Mouse (Mus musculus) stomach, embryonic 14.5 days (tissue): ENCODE data around the gene Zmynd15. TPM values are rescaled to one million over a fixed set of nuclear protein-coding genes. Genes with fewer than 3 reads are reported as not detected.

Source experiments
- ATAC-seq: fragments of 200-750 bp; cut with Nextera tagmentation; 2 replicates; pipeline ENCODE4 v1.8.0; 2017; ENCODE audit warnings: low read depth, moderate TSS enrichment; ENCODE audit not compliant: insufficient number of reproducible peaks, insufficient read depth, low FRiP score
- H3K27ac ChIP-seq: fragments of 300-500 bp; sonication (generic); 2 replicates; pipeline ENCODE4 v1.5.1; 2014; ENCODE audit warnings: mild to moderate bottlenecking, low read length, moderate library complexity, mixed read lengths
- H3K27me3 ChIP-seq: fragments of 300-500 bp; sonication (generic); 2 replicates; pipeline ENCODE4 v1.6.1; 2014; ENCODE audit warnings: low read length, control low read depth, mixed read lengths; ENCODE audit not compliant: control insufficient read depth, insufficient read depth
- H3K36me3 ChIP-seq: fragments of 300-500 bp; sonication (generic); 2 replicates; pipeline ENCODE4 v1.6.1; 2014; ENCODE audit warnings: mild to moderate bottlenecking, control low read depth, low read length, moderate library complexity, mixed read lengths; ENCODE audit not compliant: control insufficient read depth, insufficient read depth
- H3K4me1 ChIP-seq: fragments of 300-500 bp; sonication (generic); 2 replicates; pipeline ENCODE4 v1.6.1; 2014; ENCODE audit warnings: low read length, control low read depth, mixed read lengths; ENCODE audit not compliant: control insufficient read depth, insufficient read depth
- H3K4me2 ChIP-seq: fragments of 300-500 bp; sonication (generic); replicated peaks from 2 replicates; pipeline ENCODE4 v1.6.1; 2014; ENCODE audit warnings: low read depth, low read length, control low read depth
- H3K4me3 ChIP-seq: fragments of 300-500 bp; sonication (generic); 2 replicates; pipeline ENCODE4 v1.5.1; 2014; ENCODE audit warnings: low read depth, low read length, control low read depth
- H3K9ac ChIP-seq: fragments of 300-500 bp; sonication (generic); replicated peaks from 2 replicates; pipeline ENCODE4 v1.6.1; 2014; ENCODE audit warnings: low read depth, mild to moderate bottlenecking, control low read depth, low read length, moderate library complexity, mixed read lengths
- H3K9me3 ChIP-seq: fragments of 300-500 bp; sonication (generic); 2 replicates; pipeline ENCODE4 v1.6.1; 2016; ENCODE audit warnings: low read depth, low read length, control low read depth; ENCODE audit not compliant: control insufficient read depth
- WGBS: fragments of 180-500 bp; shearing (Covaris S2); extraction: QIAGEN DNeasy Blood & Tissue Kit; methylation state at CpG from one replicate; pipeline ENCODE4 v1.1.7; 2014; 5-methylcytosine and 5-hydroxymethylcytosine counted together
- polyA plus RNA-seq: library from polyadenylated mRNA; unstranded; fragments of >200 nt; fragmentation: Nextera tagmentation; extraction: Ambion mirVana; gene quantifications from 2 replicates; pipeline ENCODE4 v1.2.1, GENCODE M21; 2014

Zmynd15 gene
- polyA plus RNA-seq, 1 experiment from 2014 or later = 0.39 TPM

DNA sequence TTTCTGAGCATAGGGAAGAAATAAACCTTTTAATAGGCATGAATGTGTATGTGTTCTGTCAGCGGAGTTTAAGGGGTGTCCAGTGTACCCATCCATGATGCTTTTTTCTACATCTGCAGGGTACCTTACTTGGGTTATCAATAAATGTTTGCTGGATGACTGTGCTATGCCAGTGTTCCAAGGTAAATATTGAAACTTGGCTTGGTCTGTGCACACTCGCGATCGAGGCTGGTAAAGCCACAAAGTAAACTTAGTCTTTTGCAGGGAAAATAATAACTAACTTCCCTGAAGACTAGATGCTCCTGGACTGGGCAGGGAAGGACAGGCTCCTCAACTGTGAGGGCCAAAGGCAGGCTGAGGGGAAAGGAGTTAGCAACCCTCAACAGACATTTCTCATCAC lies 18.6 kb upstream of the Zmynd15 start:
- H3K27me3 ChIP-seq = no peaks in the 10 kb centered on the region
- H3K36me3 ChIP-seq = peaks cover 21% of the 10 kb centered on the region
- H3K4me2 ChIP-seq = no peak overlapping the region
- no peaks in the 10 kb centered on the region for H3K4me1 ChIP-seq
- 67% methylated on average over 4 of the region's 4 CpGs for WGBS
- H3K9me3 ChIP-seq = no peaks in the 10 kb centered on the region
- H3K27ac ChIP-seq = no peak overlapping the region
- H3K9ac ChIP-seq = no peak overlapping the region
- no peak overlapping the region for H3K4me3 ChIP-seq
- no peak for ATAC-seq

DNA sequence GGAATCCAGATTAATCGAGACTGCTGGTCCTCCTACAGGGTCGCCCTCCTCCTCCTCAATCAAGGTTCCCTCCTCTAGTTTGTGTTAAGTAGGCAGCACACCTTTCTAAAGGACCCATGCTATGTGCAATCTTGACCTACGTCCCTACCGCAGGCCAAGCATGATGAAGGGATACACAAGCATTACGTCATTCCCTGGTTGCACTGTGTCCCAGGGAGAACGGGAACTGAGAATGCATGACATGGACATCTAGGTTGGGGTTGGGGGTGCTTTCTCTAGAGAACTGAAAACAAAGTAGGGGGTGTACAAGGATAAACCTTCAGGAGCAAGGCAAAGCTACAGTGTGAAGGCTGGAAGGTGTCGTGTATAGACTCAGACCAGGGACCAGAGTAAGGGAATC lies 17.4 kb upstream of the Zmynd15 start:
- Histone ChIP-seq H3K4me3 (no peak overlapping the region), H3K27ac (no peak overlapping the region), H3K9me3 (no peaks in the 10 kb centered on the region), H3K27me3 (no peaks in the 10 kb centered on the region), H3K9ac (no peak overlapping the region), H3K4me1 (no peaks in the 10 kb centered on the region), H3K36me3 (peaks cover 19% of the 10 kb centered on the region), H3K4me2 (no peak overlapping the region)
- WGBS = 92% methylated on average over 7 of the region's 7 CpGs
- ATAC-seq = no peak

- H3K36me3 ChIP-seq = peaks cover 5% of the 10 kb centered on the region; the same call in 1 of the 2 replicates
- no peak overlapping the region for H3K9ac ChIP-seq
- no peaks in the 10 kb centered on the region for H3K27me3 ChIP-seq
- ATAC-seq = no peak
- H3K4me3 ChIP-seq = no peak overlapping the region
- no peaks in the 10 kb centered on the region for H3K9me3 ChIP-seq
- 78% methylated on average over 3 of the region's 3 CpGs for WGBS
- no peaks in the 10 kb centered on the region for H3K4me1 ChIP-seq
- H3K4me2 ChIP-seq = no peak overlapping the region
- H3K27ac ChIP-seq = no peak overlapping the region
Measured at GRCm38 (mm10) chr11:70443964-70444363, 15.3 kb upstream of the Zmynd15 start.

DNA sequence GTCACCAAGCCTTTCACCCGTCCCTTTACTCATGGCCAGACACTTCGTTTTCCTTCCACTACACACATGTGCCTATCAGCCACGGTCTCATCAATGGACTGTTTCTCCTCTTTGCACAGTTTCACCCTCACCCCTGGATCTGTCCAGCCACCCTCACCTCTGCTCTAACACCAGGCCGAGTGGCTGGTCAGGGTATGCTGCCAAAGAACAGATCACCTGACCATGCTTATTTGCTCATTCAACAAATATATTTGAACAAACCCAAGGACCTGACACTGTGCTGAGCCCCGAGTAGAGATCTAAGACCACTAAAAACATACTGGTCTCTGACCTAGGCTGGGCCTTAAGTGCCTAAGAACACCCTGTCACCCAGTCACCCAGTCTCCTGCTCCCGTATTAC lies 14.6 kb upstream of the Zmynd15 start:
- 0 out of 2 replicates have a peak, but pooled peaks have one; percentile 49 for ATAC-seq
- Histone ChIP-seq H3K36me3 (peaks cover 5% of the 10 kb centered on the region; the same call in 1 of the 2 replicates), H3K9ac (no peak overlapping the region), H3K4me2 (no peak overlapping the region), H3K9me3 (no peaks in the 10 kb centered on the region), H3K27me3 (no peaks in the 10 kb centered on the region), H3K4me3 (no peak overlapping the region), H3K4me1 (no peaks in the 10 kb centered on the region), H3K27ac (no peak overlapping the region)
- 60% methylated on average over 6 of the region's 6 CpGs for WGBS

GRCm38 (mm10) chr11:70446756-70447155 lies 12.5 kb upstream of the Zmynd15 start:
- ATAC-seq = no peak
- Histone ChIP-seq H3K4me2 (no peak overlapping the region), H3K4me1 (no peaks in the 10 kb centered on the region), H3K27me3 (no peaks in the 10 kb centered on the region), H3K4me3 (no peak overlapping the region), H3K9ac (no peak overlapping the region), H3K36me3 (no peaks in the 10 kb centered on the region), H3K27ac (no peak overlapping the region), H3K9me3 (no peaks in the 10 kb centered on the region)
- WGBS = 36% methylated on average over 3 of the region's 3 CpGs

- no peak overlapping the region for H3K4me3 ChIP-seq
- no peak overlapping the region for H3K27ac ChIP-seq
- H3K9ac ChIP-seq = no peak overlapping the region
- WGBS = 80% methylated on average over 1 of the region's 1 CpGs
- no peak for ATAC-seq
- no peaks in the 10 kb centered on the region for H3K36me3 ChIP-seq
- peaks cover under 1% of the 10 kb centered on the region for H3K4me1 ChIP-seq
- H3K4me2 ChIP-seq = no peak overlapping the region
- H3K27me3 ChIP-seq = no peaks in the 10 kb centered on the region
- no peaks in the 10 kb centered on the region for H3K9me3 ChIP-seq
Measured at GRCm38 (mm10) chr11:70447373-70447772, 11.9 kb upstream of the Zmynd15 start.

- Histone ChIP-seq H3K4me2 (0 out of 2 replicates have a peak overlapping the region, but pooled peaks have one; percentile 41), H3K9me3 (no peaks in the 10 kb centered on the region), H3K36me3 (peaks cover 4% of the 10 kb centered on the region; the same call in 1 of the 2 replicates), H3K4me3 (no peak overlapping the region), H3K27me3 (no peaks in the 10 kb centered on the region), H3K9ac (no peak overlapping the region), H3K4me1 (peaks cover 7% of the 10 kb centered on the region), H3K27ac (no peak overlapping the region)
- WGBS = 90% methylated on average over 2 of the region's 2 CpGs
- ATAC-seq = no peak
Measured at GRCm38 (mm10) chr11:70450926-70451325, 8.3 kb upstream of the Zmynd15 start.

DNA sequence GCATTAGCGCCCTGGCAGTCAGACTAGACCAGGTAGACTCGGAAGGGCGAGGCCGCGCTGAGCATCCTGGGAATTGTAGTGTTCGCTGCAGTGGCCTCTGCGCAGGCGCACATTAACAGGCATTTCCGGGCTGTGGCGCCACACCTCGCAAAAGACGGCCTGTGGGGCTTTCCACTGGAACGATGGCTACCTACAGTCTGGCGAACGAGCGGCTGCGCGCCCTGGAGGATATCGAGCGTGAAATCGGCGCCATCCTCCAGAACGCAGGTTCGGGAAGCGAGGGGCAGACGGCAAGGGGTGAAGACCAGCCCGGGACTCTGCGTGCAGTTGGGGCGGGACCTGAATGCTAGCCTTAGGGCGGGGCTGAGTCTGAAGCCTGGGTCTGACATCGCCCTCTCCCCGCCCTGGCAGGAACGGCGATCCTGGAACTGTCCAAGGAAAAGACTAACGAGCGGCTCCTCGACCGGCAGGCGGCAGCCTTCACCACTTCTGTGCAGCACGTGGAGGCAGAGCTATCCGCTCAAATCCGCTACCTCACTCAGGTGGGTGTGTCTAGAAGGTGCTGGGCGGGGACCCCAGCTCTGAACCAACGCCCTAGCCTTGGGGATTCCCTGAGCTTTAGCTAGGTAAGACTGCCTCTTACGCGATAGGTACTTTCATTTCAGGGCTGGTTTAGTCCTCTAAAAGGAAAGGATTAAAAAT lies 7.3 kb upstream of the Zmynd15 start, which contains the start of gene Med11:
Gene Med11 (plus strand): TSS at position 123 of the 702 bp plus-strand sequence.
- Histone ChIP-seq H3K27ac (peak within 1 kb of the TSS; percentile 92), H3K36me3 (peaks cover 4% of the 10 kb centered on the region; the same call in 1 of the 2 replicates), H3K9me3 (no peaks in the 10 kb centered on the region), H3K4me2 (peak within 1 kb of the TSS; percentile 71), H3K4me1 (peaks cover 7% of the 10 kb centered on the region), H3K27me3 (no peaks in the 10 kb centered on the region), H3K9ac (peak within 1 kb of the TSS; percentile 54), H3K4me3 (peak within 1 kb of the TSS; percentile 52)
- peak; percentile 99 for ATAC-seq
- under 1% methylated on average over 46 of the region's 46 CpGs for WGBS
